31 mouse cellular contexts compared by ENCODE assay signal in genomic region chr4:135020262-135020991, GRCm38 (mm10).
A peak's percentile ranks its signal among the peaks of the same experiment; 100 is the strongest.
DNase-seq lines count a peak whose midpoint lies in the region; ATAC-seq and TF ChIP-seq lines count a peak whose summit lies in the region.
"Had no signal": no experiment of that assay in that cellular context is flagged by ENCODE, and none has a peak within 500 bp of the region (broad histone marks: within the 10 kb centered on the region; RNA-seq: fewer than 3 reads in every experiment).

No protein-coding gene starts in this region.

- H3K4me1 ChIP-seq in midbrain, embryonic 11.5 days (ENCODE audit: control insufficient read depth, insufficient read depth, low read length) = no peaks in the 10 kb centered on the region
- H3K4me1 ChIP-seq in midbrain, embryonic 15.5 days = no peaks in the 10 kb centered on the region
- peaks cover 3 to 24% of the 10 kb centered on the region in 2 experiments; a peak in 2 of 4 replicates for H3K4me1 ChIP-seq in ES-E14 (ENCODE audit: control insufficient read depth in 2 of 2, insufficient read depth in 2 of 2, low read length in 2 of 2, poor library complexity in 1 of 2)
- H3K4me1 ChIP-seq in limb, embryonic 10.5 days = peaks cover 13% of the 10 kb centered on the region
- H3K4me1 ChIP-seq in intestine, embryonic 15.5 days (replicated peaks) = no peaks in the 10 kb centered on the region
- H3K4me1 ChIP-seq: embryonic facial prominence, embryonic 12.5 days; midbrain, embryonic 13.5 days had no signal

- H3K36me3 ChIP-seq in midbrain, embryonic 11.5 days (ENCODE audit: control insufficient read depth, insufficient read depth, low read length) = no peaks in the 10 kb centered on the region
- no peaks in the 10 kb centered on the region for H3K36me3 ChIP-seq in midbrain, embryonic 15.5 days (replicated peaks)
- H3K36me3 ChIP-seq in ES-E14 (ENCODE audit: control insufficient read depth, insufficient read depth, low read length, poor library complexity, severe bottlenecking) (no peaks in the 10 kb centered on the region), myocyte (ENCODE audit: control insufficient read depth, insufficient read depth) (no peaks in the 10 kb centered on the region)
- no peaks in the 10 kb centered on the region for H3K36me3 ChIP-seq in limb, embryonic 10.5 days
- no peaks in the 10 kb centered on the region for H3K36me3 ChIP-seq in intestine, embryonic 15.5 days
- H3K36me3 ChIP-seq: embryonic facial prominence, embryonic 12.5 days; liver, embryonic 15.5 days; midbrain, embryonic 13.5 days; neural tube, embryonic 15.5 days had no signal

- H3K4me2 ChIP-seq in midbrain, embryonic 11.5 days = no peak overlapping the region
- H3K4me2 ChIP-seq in midbrain, embryonic 15.5 days = no peak overlapping the region
- peak overlapping the region; percentile 72 for H3K4me2 ChIP-seq in myocyte (ENCODE audit: low read depth)
- no peak overlapping the region for H3K4me2 ChIP-seq in intestine, embryonic 15.5 days (replicated peaks)
- H3K4me2 ChIP-seq: embryonic facial prominence, embryonic 12.5 days; liver, embryonic 15.5 days; midbrain, embryonic 13.5 days; neural tube, embryonic 15.5 days had no signal

- no peaks in the 10 kb centered on the region for H3K79me2 ChIP-seq in myocyte (ENCODE audit: control insufficient read depth, insufficient read depth)

- no peak for ATAC-seq in midbrain, embryonic 11.5 days (ENCODE audit: low FRiP score)
- ATAC-seq in midbrain, embryonic 15.5 days (replicated peaks) = no peak
- ATAC-seq in intestine, embryonic 15.5 days = no peak
- ATAC-seq: forebrain, embryonic 14.5 days; hindbrain, embryonic 16.5 days; midbrain, embryonic 13.5 days had no signal

- DNase-seq in midbrain, embryonic 11.5 days (ENCODE audit: low spot score, missing footprints) = peak; percentile 65
- no peak for DNase-seq in ES-E14 (ENCODE audit: low read depth, low spot score)
- DNase-seq in limb, embryonic 10.5 days (ENCODE audit: low spot score) = no peak
- no peak for DNase-seq in cerebellum, postnatal 10 days
- DNase-seq in lung, postnatal 14 days = no peak
- DNase-seq: adrenal gland, postnatal 36 days; B cell, adult 2 months; cerebellum, adult 18-20 months; cerebellum, postnatal 14 days; gastrocnemius, postnatal 14 days; heart, postnatal 14 days; kidney, adult 2 months; kidney, postnatal 36 days; left cerebral cortex, postnatal 4 days; lung, postnatal 4 days; retina, postnatal 1 day; right cerebral cortex, postnatal 14 days; thymus, adult 18-20 months; thymus, postnatal 25 days had no signal

- 83% methylated on average over 8 of the region's 8 CpGs for WGBS in midbrain, embryonic 11.5 days
- 84% methylated on average over 8 of the region's 8 CpGs for WGBS in midbrain, embryonic 15.5 days
- WGBS in limb, embryonic 10.5 days = 80% methylated on average over 8 of the region's 8 CpGs
- WGBS in intestine, embryonic 15.5 days = 79% methylated on average over 8 of the region's 8 CpGs

- no peaks in the 10 kb centered on the region; the same call in 1 of the 2 replicates for H3K9me3 ChIP-seq in midbrain, embryonic 11.5 days (ENCODE audit: control insufficient read depth, low read length)
- H3K9me3 ChIP-seq in midbrain, embryonic 15.5 days = no peaks in the 10 kb centered on the region
- H3K9me3 ChIP-seq in ES-E14 (ENCODE audit: control insufficient read depth, insufficient read depth, low read depth, low read length) = no peaks in the 10 kb centered on the region
- H3K9me3 ChIP-seq in limb, embryonic 10.5 days (replicated peaks) = no peaks in the 10 kb centered on the region
- no peaks in the 10 kb centered on the region for H3K9me3 ChIP-seq in intestine, embryonic 15.5 days
- H3K9me3 ChIP-seq: embryonic facial prominence, embryonic 12.5 days; liver, embryonic 15.5 days; midbrain, embryonic 13.5 days; neural tube, embryonic 15.5 days had no signal

- in situ Hi-C loops in ES-E14 (cut with MboI; ENCODE audit: low sequenced_read_pairs in 2 of 2, unreplicated experiment in 2 of 2) = no loop called here

- H3K4me3 ChIP-seq in midbrain, embryonic 11.5 days (ENCODE audit: low read depth, low read length) = no peak overlapping the region
- H3K4me3 ChIP-seq in midbrain, embryonic 15.5 days = no peak overlapping the region
- H3K4me3 ChIP-seq in ES-E14 (ENCODE audit: insufficient read depth in 1 of 2, low read depth in 1 of 2, low read length in 2 of 2, poor library complexity in 1 of 2, severe bottlenecking in 1 of 2) (no peak overlapping the region), myocyte (no peak overlapping the region)
- no peak overlapping the region for H3K4me3 ChIP-seq in limb, embryonic 10.5 days
- no peak overlapping the region for H3K4me3 ChIP-seq in intestine, embryonic 15.5 days (replicated peaks)
- H3K4me3 ChIP-seq: embryonic facial prominence, embryonic 12.5 days; layer of hippocampus, adult 2 months; liver, embryonic 15.5 days; megakaryocyte, embryonic 14.5 days; midbrain, embryonic 13.5 days; neural tube, embryonic 15.5 days had no signal

- no peaks in the 10 kb centered on the region for H3K27me3 ChIP-seq in midbrain, embryonic 11.5 days (ENCODE audit: control insufficient read depth, insufficient read depth, low read length)
- no peaks in the 10 kb centered on the region for H3K27me3 ChIP-seq in midbrain, embryonic 15.5 days (replicated peaks)
- peaks cover 22% of the 10 kb centered on the region for H3K27me3 ChIP-seq in limb, embryonic 10.5 days (ENCODE audit: low read depth, poor library complexity, severe bottlenecking)
- H3K27me3 ChIP-seq in myocyte (ENCODE audit: control insufficient read depth, insufficient read depth, insufficient read length) = no peaks in the 10 kb centered on the region
- H3K27me3 ChIP-seq in intestine, embryonic 15.5 days (replicated peaks) = no peaks in the 10 kb centered on the region
- H3K27me3 ChIP-seq: embryonic facial prominence, embryonic 12.5 days; midbrain, embryonic 13.5 days had no signal

- H3K27ac ChIP-seq in midbrain, embryonic 11.5 days (ENCODE audit: low read depth, low read length) = no peak overlapping the region
- H3K27ac ChIP-seq in midbrain, embryonic 15.5 days = no peak overlapping the region
- no peak overlapping the region for H3K27ac ChIP-seq in ES-E14 (ENCODE audit: insufficient read depth, low read depth, low read length, poor library complexity, severe bottlenecking)
- peak overlapping the region; percentile 26 for H3K27ac ChIP-seq in limb, embryonic 10.5 days
- no peak overlapping the region for H3K27ac ChIP-seq in intestine, embryonic 15.5 days
- H3K27ac ChIP-seq: embryonic facial prominence, embryonic 12.5 days; layer of hippocampus, adult 2 months; liver, embryonic 15.5 days; midbrain, embryonic 13.5 days; neural tube, embryonic 15.5 days; stomach, postnatal 0 days had no signal

- no peak overlapping the region for H3K9ac ChIP-seq in midbrain, embryonic 11.5 days (ENCODE audit: low read length)
- no peak overlapping the region for H3K9ac ChIP-seq in midbrain, embryonic 15.5 days
- no peak overlapping the region for H3K9ac ChIP-seq in ES-E14 (ENCODE audit: insufficient read depth, low read depth, low read length, poor library complexity, severe bottlenecking)
- H3K9ac ChIP-seq in intestine, embryonic 15.5 days = no peak overlapping the region
- H3K9ac ChIP-seq: embryonic facial prominence, embryonic 12.5 days; liver, embryonic 15.5 days; midbrain, embryonic 13.5 days; neural tube, embryonic 15.5 days had no signal

- peak; percentile 23 for TF ChIP-seq POLR2A in myocyte (IDR thresholded peaks at IDR 0.05; ENCODE audit: insufficient read length, low read depth)

- H3ac ChIP-seq in myocyte (ENCODE audit: control insufficient read depth, insufficient read length) = no peak overlapping the region

TF ChIP-seq in ES-E14, 5 proteins besides CTCF, POLR2A, EP300 and RAD21:
- TF ChIP-seq ZNF384 (IDR thresholded peaks at IDR 0.05; ENCODE audit: low read depth, low read length) (no peak), MAFK (IDR thresholded peaks at IDR 0.05; ENCODE audit: insufficient read depth, low read depth, low read length) (peak; percentile 74; the same call in 1 of the 2 replicates)

TF ChIP-seq in myocyte, 11 proteins besides CTCF, POLR2A, EP300 and RAD21:
- no peak for TF ChIP-seq CEBPB (IDR thresholded peaks at IDR 0.05; ENCODE audit: insufficient read depth, poor library complexity, severe bottlenecking)
- peak in 2 of 3 experiments; percentile 34 to 56 for TF ChIP-seq MYOD1 (IDR thresholded peaks at IDR 0.05; ENCODE audit: control insufficient read depth in 1 of 3, insufficient read length in 2 of 3, low read depth in 2 of 3)
- TF ChIP-seq MYOG (IDR thresholded peaks at IDR 0.05; ENCODE audit: control insufficient read depth in 1 of 3, insufficient read depth in 1 of 3, insufficient read length in 2 of 3, low read depth in 2 of 3) = peak in 1 of 3 experiments; percentile 55
